Mouse (Mus musculus) small intestine, adult 2 months (tissue): ENCODE results near the gene Slc35e2.

Source experiments
- CTCF ChIP-seq: fragments of 200-500 bp; IDR thresholded peaks from 2 replicates; pipeline ENCODE4 v1.5.1; 2012; ENCODE audit warnings: low read depth, mild to moderate bottlenecking, control low read depth, inconsistent platforms, low read length, moderate library complexity, mixed read lengths; ENCODE audit not compliant: insufficient replicate concordance, insufficient read length; ENCODE audit errors: extremely low read depth
- POLR2A ChIP-seq: fragments of 200-500 bp; IDR thresholded peaks from 2 replicates; pipeline ENCODE4 v1.6.1; 2012; ENCODE audit warnings: low read depth, mild to moderate bottlenecking, control low read depth, inconsistent platforms, low read length, moderate library complexity

GRCm38 (mm10) chr4:155651553-155652269, 50.5 kb downstream of the Slc35e2 start:
- TF ChIP-seq POLR2A (no peak), CTCF (no peak)
